Mouse (Mus musculus): ENCODE results near the gene Kmt2a. TPM values are rescaled to one million over a fixed set of nuclear protein-coding genes. Genes with fewer than 3 reads are reported as not detected.

The Kmt2a gene
- total RNA-seq, 4 experiments from 2014 or later, result 63.4 to 103 (median 80.1) TPM

- DNase-seq (ENCODE audit: low spot score in 2 of 2), result no peak
These were observed 120.2 kb downstream of the Kmt2a start for GRCm38 (mm10) chr9:44760873-44761272.

Other genes starting within 250 kb of the Kmt2a start
- gene Treh, start 208.1 kb downstream of the Kmt2a start, total RNA-seq (2022), result not detected
- gene Phldb1, start 146.1 kb downstream of the Kmt2a start, total RNA-seq (2022), result 100 to 1,000 TPM in 2 of 4 experiments, 10 to 100 TPM in 2; 84.1 to 114 (median 102) TPM
- gene Arcn1, start 113.5 kb downstream of the Kmt2a start, total RNA-seq (2022), result 100 to 1,000 TPM in 2 of 4 experiments, 10 to 100 TPM in 2; 94.1 to 110 (median 101) TPM
- 10 to 100 TPM; 67.4 to 77.6 (median 70.5) TPM for gene Ift46, start 113.4 kb downstream of the Kmt2a start, total RNA-seq (2022)
- 10 to 100 TPM; 43.8 to 55.1 (median 49.5) TPM for gene Tmem25, start 82.0 kb downstream of the Kmt2a start, total RNA-seq (2022)
- gene Ttc36, start 78.2 kb downstream of the Kmt2a start, total RNA-seq (2022), result 1 to 10 TPM in 2 of 4 experiments, under 1 TPM in 1, not detected in 1; 0.74 to 1.4 (median 1.1) TPM
- gene Atp5l, start 39.4 kb upstream of the Kmt2a start, total RNA-seq (2022), result 100 to 1,000 TPM; 246 to 356 (median 299) TPM
- 10 to 100 TPM; 69.7 to 84.9 (median 72.3) TPM for gene Ube4a, start 84.3 kb upstream of the Kmt2a start, total RNA-seq (2022)
- gene Cd3g, start 99.1 kb upstream of the Kmt2a start, total RNA-seq (2022), result under 1 TPM in 2 of 4 experiments, not detected in 2; 0.38 to 0.43 TPM
- not detected for gene Cd3d, start 100.5 kb upstream of the Kmt2a start, total RNA-seq (2022)
- under 1 TPM in 2 of 4 experiments, not detected in 2; 0.27 to 0.33 TPM for gene Cd3e, start 128.3 kb upstream of the Kmt2a start, total RNA-seq (2022)
- 1 to 10 TPM; 1.3 TPM for gene Mpzl2, start 158.5 kb upstream of the Kmt2a start, total RNA-seq (2022)
- gene Mpzl3, start 173.9 kb upstream of the Kmt2a start, total RNA-seq (2022), result 1 to 10 TPM; 3.4 to 5.4 (median 3.7) TPM
- 1 to 10 TPM in 1 of 4 experiments, under 1 TPM in 3; 0.55 to 1.3 (median 0.72) TPM for gene Jaml, start 197.9 kb upstream of the Kmt2a start, total RNA-seq (2022)
- gene Scn2b, start 236.5 kb upstream of the Kmt2a start, total RNA-seq (2022), result 100 to 1,000 TPM; 209 to 270 (median 239) TPM